Mouse (Mus musculus): ENCODE results near the gene Slc22a6. TPM values are rescaled to one million over a fixed set of nuclear protein-coding genes. Genes with fewer than 3 reads are reported as not detected.

Gene Slc22a6
- polyA plus RNA-seq, 1 experiment = not detected

- TF ChIP-seq GATA1 (IDR thresholded peaks at IDR 0.05; ENCODE audit: low read length) = no peak
These were observed 38.5 kb downstream of the Slc22a6 start for GRCm38 (mm10) chr19:8656341-8656740.

- TF ChIP-seq GATA1 (IDR thresholded peaks at IDR 0.05; ENCODE audit: low read length) = no peak
These were observed 44.0 kb downstream of the Slc22a6 start for GRCm38 (mm10) chr19:8661821-8662307.

- no peak for TF ChIP-seq GATA1 (IDR thresholded peaks at IDR 0.05; ENCODE audit: low read length)
These were observed 44.5 kb downstream of the Slc22a6 start for GRCm38 (mm10) chr19:8662337-8662736.

- TF ChIP-seq GATA1 (IDR thresholded peaks at IDR 0.05; ENCODE audit: low read length) = no peak
These were observed 45.6 kb downstream of the Slc22a6 start, which contains the start of gene Chrm1 for GRCm38 (mm10) chr19:8663360-8663839. Gene Chrm1 (plus strand): TSS chr19:8663789.

GRCm38 (mm10) chr19:8663911-8664421 lies 46.1 kb downstream of the Slc22a6 start:
- TF ChIP-seq GATA1 (IDR thresholded peaks at IDR 0.05; ENCODE audit: low read length) = no peak

GRCm38 (mm10) chr19:8664859-8665258 lies 47.0 kb downstream of the Slc22a6 start:
- TF ChIP-seq GATA1 (IDR thresholded peaks at IDR 0.05; ENCODE audit: low read length) = no peak

- no peak for TF ChIP-seq GATA1 (IDR thresholded peaks at IDR 0.05; ENCODE audit: low read length)
These were observed 47.9 kb downstream of the Slc22a6 start for GRCm38 (mm10) chr19:8665746-8666145.

GRCm38 (mm10) chr19:8672859-8673258 lies 55.0 kb downstream of the Slc22a6 start:
- peak; percentile 69 for TF ChIP-seq GATA1 (IDR thresholded peaks at IDR 0.05; ENCODE audit: low read length)

GRCm38 (mm10) chr19:8673336-8674063 lies 55.7 kb downstream of the Slc22a6 start:
- no peak for TF ChIP-seq GATA1 (IDR thresholded peaks at IDR 0.05; ENCODE audit: low read length)

Other genes with a start within 250 kb of the Slc22a6 start
- gene Slc22a30, start 212.9 kb upstream of the Slc22a6 start, polyA plus RNA-seq (2012) = not detected in 2 replicates
- gene Slc22a8, start 26.8 kb upstream of the Slc22a6 start, polyA plus RNA-seq (2012) = not detected in 2 replicates
- gene Chrm1, start 45.8 kb downstream of the Slc22a6 start, polyA plus RNA-seq (2012) = 0.02 and 0.12 TPM in 2 replicates
- 180 and 242 TPM in 2 replicates for gene Slc3a2, start 105.3 kb downstream of the Slc22a6 start, polyA plus RNA-seq (2012)
- gene Wdr74, start 117.8 kb downstream of the Slc22a6 start, polyA plus RNA-seq (2012) = 45.8 and 52.0 TPM in 2 replicates
- gene 1700092M07Rik, start 122.7 kb downstream of the Slc22a6 start, polyA plus RNA-seq (2012) = 1.8 and 2.1 TPM in 2 replicates
- gene Stx5a, start 123.4 kb downstream of the Slc22a6 start, polyA plus RNA-seq (2012) = 13.4 and 17.1 TPM in 2 replicates
- 23.2 and 29.3 TPM in 2 replicates for gene Nxf1, start 139.0 kb downstream of the Slc22a6 start, polyA plus RNA-seq (2012)
- gene Tmem223, start 153.0 kb downstream of the Slc22a6 start, polyA plus RNA-seq (2012) = 3.6 and 4.5 TPM in 2 replicates
- 50.4 and 51.8 TPM in 2 replicates for gene Tmem179b, start 156.4 kb downstream of the Slc22a6 start, polyA plus RNA-seq (2012)
- gene Taf6l, start 168.4 kb downstream of the Slc22a6 start, polyA plus RNA-seq (2012) = 42.9 and 51.9 TPM in 2 replicates
- 8.1 and 8.9 TPM in 2 replicates for gene Polr2g, start 180.5 kb downstream of the Slc22a6 start, polyA plus RNA-seq (2012)
- gene Zbtb3, start 184.5 kb downstream of the Slc22a6 start, polyA plus RNA-seq (2012) = 1.4 and 1.9 TPM in 2 replicates
- gene Ttc9c, start 201.3 kb downstream of the Slc22a6 start, polyA plus RNA-seq (2012) = 2.1 and 3.1 TPM in 2 replicates
- gene Hnrnpul2, start 202.0 kb downstream of the Slc22a6 start, polyA plus RNA-seq (2012) = 100 and 147 TPM in 2 replicates
- 110 and 157 TPM in 2 replicates for gene AC129217.1, start 211.7 kb downstream of the Slc22a6 start, polyA plus RNA-seq (2012)
- 9.4 and 10.6 TPM in 2 replicates for gene Bscl2, start 219.4 kb downstream of the Slc22a6 start, polyA plus RNA-seq (2012)
- not detected in 2 replicates for gene Gng3, start 221.2 kb downstream of the Slc22a6 start, polyA plus RNA-seq (2012)
- not detected in 2 replicates for gene Lrrn4cl, start 232.7 kb downstream of the Slc22a6 start, polyA plus RNA-seq (2012)